Mouse (Mus musculus): ENCODE measurements at regions not wholly inside any gene's neighbourhood (a gene's known extent, or its start where the extent isn't known, plus 50 kb on each side); places are given as distances from the start of the nearest gene placed in this dataset.

- DNase-seq (ENCODE audit: low read depth, low spot score): no peak
- no peaks in the 10 kb centered on the region for H3K27me3 ChIP-seq
- POLR2A ChIA-PET: no interaction called here
- no peak for TF ChIP-seq CTCF (IDR thresholded peaks at IDR 0.05)
- no peak for ATAC-seq
- in situ Hi-C loops (cut with MboI; ENCODE audit: low pct_unique_long_range_greater_than_20kb): no loop called here
- CTCF ChIA-PET: no interaction called here
Measured at GRCm38 (mm10) chr14:15746629-15747238, 307.9 kb upstream of the Lrrc3b start.

- ChIA-PET POLR2A (no interaction called here), CTCF (no interaction called here)
- in situ Hi-C loops (cut with MboI; ENCODE audit: low pct_unique_long_range_greater_than_20kb): no loop called here
- no peak for DNase-seq (ENCODE audit: low read depth, low spot score)
- ATAC-seq: no peak
- no peaks in the 10 kb centered on the region for H3K27me3 ChIP-seq
- no peak for TF ChIP-seq CTCF (IDR thresholded peaks at IDR 0.05)
Measured at GRCm38 (mm10) chr14:15769846-15770448, 331.2 kb upstream of the Lrrc3b start.

- TF ChIP-seq CTCF (IDR thresholded peaks at IDR 0.05): no peak
- ATAC-seq: no peak
- POLR2A ChIA-PET: no interaction called here
- CTCF ChIA-PET: no interaction called here
- in situ Hi-C loops (cut with MboI; ENCODE audit: low pct_unique_long_range_greater_than_20kb): no loop called here
- H3K27me3 ChIP-seq: peaks cover 7% of the 10 kb centered on the region
- no peak for DNase-seq (ENCODE audit: low read depth, low spot score)
Measured at GRCm38 (mm10) chr14:15784727-15785126, 345.9 kb upstream of the Lrrc3b start.

DNA sequence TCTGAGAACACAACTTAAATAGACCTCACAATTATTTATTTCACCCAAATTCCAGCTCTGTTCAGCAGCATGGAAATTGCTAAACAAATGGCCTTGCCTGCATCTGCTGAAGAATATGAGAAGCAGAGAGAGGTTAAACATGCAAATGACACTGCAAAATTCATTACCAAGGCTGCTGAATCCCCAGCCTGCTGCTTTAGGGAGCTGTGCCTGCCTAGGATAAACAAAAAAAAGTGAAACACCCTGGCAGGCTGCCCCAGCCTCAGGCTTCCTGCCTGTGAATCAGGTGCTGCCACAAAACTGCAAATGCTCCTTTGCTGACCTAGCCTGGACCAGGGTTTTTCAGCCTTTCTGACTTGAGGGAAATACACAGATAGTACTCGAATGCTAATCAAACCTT is 346.4 kb upstream of the Lrrc3b start:
- no peak for DNase-seq (ENCODE audit: low read depth, low spot score)
- ChIA-PET POLR2A (no interaction called here), CTCF (no interaction called here)
- ATAC-seq: no peak
- no peak for TF ChIP-seq CTCF (IDR thresholded peaks at IDR 0.05)
- in situ Hi-C loops (cut with MboI; ENCODE audit: low pct_unique_long_range_greater_than_20kb): no loop called here
- peaks cover 7% of the 10 kb centered on the region for H3K27me3 ChIP-seq

- H3K27me3 ChIP-seq: no peaks in the 10 kb centered on the region
- in situ Hi-C loops (cut with MboI; ENCODE audit: low pct_unique_long_range_greater_than_20kb): no loop called here
- DNase-seq (ENCODE audit: low read depth, low spot score): no peak
- ChIA-PET POLR2A (no interaction called here), CTCF (no interaction called here)
- TF ChIP-seq CTCF (IDR thresholded peaks at IDR 0.05): no peak
- ATAC-seq: no peak
Measured at GRCm38 (mm10) chr14:15795698-15796097, 356.9 kb upstream of the Lrrc3b start.

DNA sequence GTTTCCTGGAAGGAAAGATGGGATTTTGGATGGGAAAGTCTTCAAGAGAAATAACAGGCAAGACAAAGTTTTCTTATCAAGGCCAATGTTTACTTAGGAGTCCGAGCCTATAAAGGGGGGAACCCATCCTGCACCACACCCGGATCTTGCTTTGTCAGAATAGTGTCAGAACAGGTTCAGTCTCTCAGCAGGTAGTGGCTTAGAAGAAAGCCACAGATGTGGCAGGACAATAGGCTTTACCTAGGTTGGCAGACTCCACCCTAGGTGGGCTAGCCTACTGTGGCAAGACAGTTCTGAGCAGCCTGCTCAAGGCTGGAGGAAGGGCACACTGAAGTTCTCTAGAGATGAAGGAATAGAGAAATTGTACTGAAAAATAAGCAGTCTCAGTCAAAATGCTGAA is 358.2 kb upstream of the Lrrc3b start:
- no peak for DNase-seq (ENCODE audit: low read depth, low spot score)
- ATAC-seq: no peak
- in situ Hi-C loops (cut with MboI; ENCODE audit: low pct_unique_long_range_greater_than_20kb): no loop called here
- ChIA-PET POLR2A (no interaction called here), CTCF (no interaction called here)
- no peaks in the 10 kb centered on the region for H3K27me3 ChIP-seq
- TF ChIP-seq CTCF (IDR thresholded peaks at IDR 0.05): no peak

GRCm38 (mm10) chr14:15801477-15802099 is 362.8 kb upstream of the Lrrc3b start:
- TF ChIP-seq CTCF (IDR thresholded peaks at IDR 0.05): no peak
- POLR2A ChIA-PET: no interaction called here
- H3K27me3 ChIP-seq: no peaks in the 10 kb centered on the region
- DNase-seq (ENCODE audit: low read depth, low spot score): no peak
- no peak for ATAC-seq
- CTCF ChIA-PET: no interaction called here
- in situ Hi-C loops (cut with MboI; ENCODE audit: low pct_unique_long_range_greater_than_20kb): no loop called here

GRCm38 (mm10) chr14:15809083-15809482 is 370.3 kb upstream of the Lrrc3b start:
- ATAC-seq: no peak
- DNase-seq (ENCODE audit: low read depth, low spot score): no peak
- POLR2A ChIA-PET: no interaction called here
- no peaks in the 10 kb centered on the region for H3K27me3 ChIP-seq
- CTCF ChIA-PET: no interaction called here
- no peak for TF ChIP-seq CTCF (IDR thresholded peaks at IDR 0.05)
- in situ Hi-C loops (cut with MboI; ENCODE audit: low pct_unique_long_range_greater_than_20kb): no loop called here

GRCm38 (mm10) chr14:15841390-15842023 is 402.7 kb upstream of the Lrrc3b start:
- ATAC-seq (no peak), DNase-seq (ENCODE audit: low read depth, low spot score) (no peak)
- no peak for TF ChIP-seq CTCF (IDR thresholded peaks at IDR 0.05)
- CTCF ChIA-PET: no interaction called here
- H3K27me3 ChIP-seq: no peaks in the 10 kb centered on the region
- POLR2A ChIA-PET: no interaction called here
- in situ Hi-C loops (cut with MboI; ENCODE audit: low pct_unique_long_range_greater_than_20kb): no loop called here

DNA sequence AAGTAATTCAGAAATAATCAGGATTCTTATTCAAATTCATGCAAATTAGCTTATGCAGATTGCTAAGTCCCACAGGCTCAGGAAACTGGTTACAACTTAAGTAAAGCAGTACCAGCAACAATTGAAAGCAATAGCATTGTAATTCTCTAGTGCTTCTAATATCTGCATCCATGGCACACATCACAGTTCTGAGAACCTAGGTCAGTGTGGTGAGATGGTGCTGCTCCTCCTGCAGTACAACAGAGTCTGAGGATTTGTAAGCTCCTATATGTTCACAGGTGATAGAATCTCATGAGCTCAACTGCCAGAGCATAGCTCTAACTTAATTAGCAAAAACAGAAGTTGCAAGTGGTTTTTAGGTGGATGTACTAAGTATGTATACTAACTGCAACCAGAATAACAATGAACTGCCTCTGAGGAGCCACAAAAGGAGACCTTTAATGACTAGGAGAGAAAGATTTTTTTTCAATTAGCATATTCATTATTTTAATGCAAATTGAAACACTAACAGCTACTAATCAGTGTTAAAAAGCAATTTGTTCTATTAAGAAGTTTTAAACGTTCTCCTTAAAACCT is 403.3 kb upstream of the Lrrc3b start:
- in situ Hi-C loops (cut with MboI; ENCODE audit: low pct_unique_long_range_greater_than_20kb): no loop called here
- no peak for TF ChIP-seq CTCF (IDR thresholded peaks at IDR 0.05)
- no peak for DNase-seq (ENCODE audit: low read depth, low spot score)
- ATAC-seq: no peak
- H3K27me3 ChIP-seq: no peaks in the 10 kb centered on the region
- CTCF ChIA-PET: no interaction called here
- POLR2A ChIA-PET: no interaction called here

GRCm38 (mm10) chr14:15868520-15868919 is 380.6 kb upstream of the Ngly1 start:
- DNase-seq (ENCODE audit: low read depth, low spot score) (no peak), ATAC-seq (no peak)
- no peak for TF ChIP-seq CTCF (IDR thresholded peaks at IDR 0.05)
- in situ Hi-C loops (cut with MboI; ENCODE audit: low pct_unique_long_range_greater_than_20kb): no loop called here
- no peaks in the 10 kb centered on the region for H3K27me3 ChIP-seq
- ChIA-PET POLR2A (no interaction called here), CTCF (no interaction called here)
